Mouse (Mus musculus): Measurements from ENCODE around the gene Fam110c. TPM values are rescaled to one million over a fixed set of nuclear protein-coding genes. Genes with fewer than 3 reads are reported as not detected.

Gene Fam110c
- polyA plus RNA-seq, 1 experiment from 2014 or later = not detected

DNA sequence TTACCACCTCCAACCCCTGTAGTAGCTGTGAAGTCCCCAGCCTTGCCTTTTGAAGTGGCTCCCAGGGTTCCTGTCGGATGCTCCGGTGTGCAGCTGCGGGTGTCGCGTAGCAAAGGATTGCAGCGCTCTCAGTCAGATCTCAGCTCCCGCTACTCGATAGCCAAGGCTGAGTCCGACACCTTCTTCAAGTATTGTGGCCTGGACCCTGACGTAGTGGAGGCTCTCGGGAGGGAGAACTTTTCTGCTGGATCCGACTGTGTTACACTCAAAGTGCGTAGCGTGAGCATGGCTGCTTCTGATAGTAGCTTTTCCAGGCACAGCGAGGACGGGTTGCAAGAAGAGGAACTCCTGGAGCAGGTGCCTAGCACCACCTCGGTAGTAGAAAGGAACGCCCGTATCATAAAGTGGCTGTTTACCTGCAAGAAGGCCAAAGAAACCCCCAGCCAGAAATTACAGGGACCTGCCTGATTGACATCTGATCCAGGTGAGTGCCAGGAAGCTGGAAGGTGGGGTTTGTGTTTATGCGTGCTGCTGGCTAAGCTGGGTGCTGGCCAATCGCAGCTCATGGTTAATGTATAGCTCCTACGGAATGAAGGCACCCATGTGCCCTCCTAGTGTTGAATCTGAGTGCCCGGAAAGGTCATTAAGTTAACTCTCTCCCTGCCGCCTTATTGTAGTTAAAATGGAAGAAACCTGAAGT is 1.3 kb downstream of the Fam110c start:
- Histone ChIP-seq H3K9ac (replicated peaks; ENCODE audit: low read depth, low read length) (0 out of 2 replicates have a peak overlapping the region, but pooled peaks have one; percentile 21), H3K36me3 (ENCODE audit: control insufficient read depth, insufficient read depth, low read length) (no peaks in the 10 kb centered on the region), H3K4me3 (ENCODE audit: low read depth, low read length) (peak overlapping the region; percentile 34), H3K27me3 (ENCODE audit: control insufficient read depth, insufficient read depth, low read length) (peaks cover 30% of the 10 kb centered on the region), H3K27ac (ENCODE audit: low read depth, low read length) (no peak overlapping the region), H3K4me2 (ENCODE audit: low read depth, low read length) (peak overlapping the region; percentile 94), H3K9me3 (ENCODE audit: control insufficient read depth, low read length) (no peaks in the 10 kb centered on the region), H3K4me1 (ENCODE audit: control insufficient read depth, insufficient read depth, low read length) (peaks cover 8% of the 10 kb centered on the region; the same call in 1 of the 2 replicates)
- peak; percentile 54 for ATAC-seq (ENCODE audit: low read depth)
- 2% methylated on average over 24 of the region's 24 CpGs for WGBS

- H3K4me3 ChIP-seq (ENCODE audit: low read depth, low read length) = no peak overlapping the region
- H3K9me3 ChIP-seq (ENCODE audit: control insufficient read depth, low read length) = no peaks in the 10 kb centered on the region
- no peak overlapping the region for H3K4me2 ChIP-seq (ENCODE audit: low read depth, low read length)
- H3K27me3 ChIP-seq (ENCODE audit: control insufficient read depth, insufficient read depth, low read length) = peaks cover 29% of the 10 kb centered on the region
- no peak for ATAC-seq (ENCODE audit: low read depth)
- peaks cover 8% of the 10 kb centered on the region; the same call in 1 of the 2 replicates for H3K4me1 ChIP-seq (ENCODE audit: control insufficient read depth, insufficient read depth, low read length)
- no peak overlapping the region for H3K9ac ChIP-seq (replicated peaks; ENCODE audit: low read depth, low read length)
- WGBS = 83% methylated on average over 7 of the region's 7 CpGs
- H3K27ac ChIP-seq (ENCODE audit: low read depth, low read length) = no peak overlapping the region
- H3K36me3 ChIP-seq (ENCODE audit: control insufficient read depth, insufficient read depth, low read length) = no peaks in the 10 kb centered on the region
Measured at GRCm38 (mm10) chr12:31077020-31077419, 3.4 kb downstream of the Fam110c start.

GRCm38 (mm10) chr12:31078030-31078429 is 4.4 kb downstream of the Fam110c start:
- Histone ChIP-seq H3K4me2 (ENCODE audit: low read depth, low read length) (no peak overlapping the region), H3K4me1 (ENCODE audit: control insufficient read depth, insufficient read depth, low read length) (peaks cover 8% of the 10 kb centered on the region; the same call in 1 of the 2 replicates), H3K27me3 (ENCODE audit: control insufficient read depth, insufficient read depth, low read length) (peaks cover 22% of the 10 kb centered on the region), H3K27ac (ENCODE audit: low read depth, low read length) (no peak overlapping the region), H3K4me3 (ENCODE audit: low read depth, low read length) (no peak overlapping the region), H3K36me3 (ENCODE audit: control insufficient read depth, insufficient read depth, low read length) (no peaks in the 10 kb centered on the region), H3K9me3 (ENCODE audit: control insufficient read depth, low read length) (no peaks in the 10 kb centered on the region), H3K9ac (replicated peaks; ENCODE audit: low read depth, low read length) (no peak overlapping the region)
- 54% methylated on average over 4 of the region's 4 CpGs for WGBS
- ATAC-seq (ENCODE audit: low read depth) = no peak

DNA sequence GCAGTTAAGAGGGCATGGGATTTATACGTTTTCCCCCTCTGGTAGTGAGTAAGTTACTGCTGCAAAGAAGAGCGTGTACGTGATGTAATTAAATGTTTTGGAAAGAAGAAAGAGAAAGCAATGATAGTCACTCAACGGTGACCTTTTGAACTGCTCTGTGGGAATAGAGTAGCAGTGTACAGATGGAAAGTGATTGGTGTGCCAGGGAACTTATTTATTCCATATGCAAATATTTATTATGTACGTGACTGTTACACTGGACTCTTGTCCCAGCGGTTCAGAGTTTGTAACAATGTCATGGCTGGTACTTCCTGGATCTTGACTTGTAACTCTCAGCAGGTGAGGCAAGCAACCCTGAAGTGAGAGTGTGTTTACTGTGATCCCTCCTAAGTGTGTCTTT is 6.7 kb downstream of the Fam110c start:
- Histone ChIP-seq H3K27me3 (ENCODE audit: control insufficient read depth, insufficient read depth, low read length) (peaks cover 8% of the 10 kb centered on the region), H3K36me3 (ENCODE audit: control insufficient read depth, insufficient read depth, low read length) (no peaks in the 10 kb centered on the region), H3K9me3 (ENCODE audit: control insufficient read depth, low read length) (no peaks in the 10 kb centered on the region), H3K4me3 (ENCODE audit: low read depth, low read length) (no peak overlapping the region), H3K4me1 (ENCODE audit: control insufficient read depth, insufficient read depth, low read length) (no peaks in the 10 kb centered on the region), H3K9ac (replicated peaks; ENCODE audit: low read depth, low read length) (no peak overlapping the region), H3K27ac (ENCODE audit: low read depth, low read length) (no peak overlapping the region), H3K4me2 (ENCODE audit: low read depth, low read length) (no peak overlapping the region)
- ATAC-seq (ENCODE audit: low read depth) = no peak
- 68% methylated on average over 6 of the region's 6 CpGs for WGBS

DNA sequence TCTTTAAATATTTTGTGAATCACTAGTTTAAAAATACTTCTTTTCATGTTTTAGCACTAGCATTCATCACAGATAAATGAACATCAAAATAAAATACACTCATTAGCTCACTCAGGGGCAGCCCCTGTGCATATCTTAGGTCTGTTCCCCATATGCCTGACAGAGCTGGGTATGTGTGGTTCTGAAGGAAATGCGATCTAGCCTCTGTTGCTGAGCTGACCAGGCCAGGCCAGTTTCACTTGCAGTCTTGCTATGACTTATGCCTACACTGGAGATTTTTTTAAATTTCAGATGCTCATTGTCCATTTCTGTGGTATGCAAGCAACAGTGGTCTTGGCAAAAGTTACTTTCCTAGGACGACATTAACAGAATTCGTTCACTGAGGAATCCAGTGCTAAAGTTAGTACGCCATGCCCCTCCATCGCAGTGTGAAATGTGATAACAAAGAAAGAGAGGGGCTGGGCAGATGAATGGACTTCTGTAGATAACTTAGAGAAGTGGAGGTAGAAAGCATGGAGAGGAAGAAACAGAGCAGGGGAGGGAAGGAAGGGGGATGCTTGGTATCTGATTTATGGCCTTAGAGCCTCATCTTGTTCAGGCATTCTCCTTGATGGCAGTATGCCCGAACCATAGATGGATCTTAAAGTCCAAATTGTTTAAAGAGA is 7.4 kb downstream of the Fam110c start:
- no peak overlapping the region for H3K4me2 ChIP-seq (ENCODE audit: low read depth, low read length)
- H3K4me3 ChIP-seq (ENCODE audit: low read depth, low read length) = no peak overlapping the region
- H3K36me3 ChIP-seq (ENCODE audit: control insufficient read depth, insufficient read depth, low read length) = no peaks in the 10 kb centered on the region
- H3K4me1 ChIP-seq (ENCODE audit: control insufficient read depth, insufficient read depth, low read length) = no peaks in the 10 kb centered on the region
- no peak for ATAC-seq (ENCODE audit: low read depth)
- H3K9ac ChIP-seq (replicated peaks; ENCODE audit: low read depth, low read length) = no peak overlapping the region
- 87% methylated on average over 6 of the region's 6 CpGs for WGBS
- no peaks in the 10 kb centered on the region for H3K9me3 ChIP-seq (ENCODE audit: control insufficient read depth, low read length)
- H3K27me3 ChIP-seq (ENCODE audit: control insufficient read depth, insufficient read depth, low read length) = peaks cover 1% of the 10 kb centered on the region; the same call in 1 of the 2 replicates
- no peak overlapping the region for H3K27ac ChIP-seq (ENCODE audit: low read depth, low read length)

DNA sequence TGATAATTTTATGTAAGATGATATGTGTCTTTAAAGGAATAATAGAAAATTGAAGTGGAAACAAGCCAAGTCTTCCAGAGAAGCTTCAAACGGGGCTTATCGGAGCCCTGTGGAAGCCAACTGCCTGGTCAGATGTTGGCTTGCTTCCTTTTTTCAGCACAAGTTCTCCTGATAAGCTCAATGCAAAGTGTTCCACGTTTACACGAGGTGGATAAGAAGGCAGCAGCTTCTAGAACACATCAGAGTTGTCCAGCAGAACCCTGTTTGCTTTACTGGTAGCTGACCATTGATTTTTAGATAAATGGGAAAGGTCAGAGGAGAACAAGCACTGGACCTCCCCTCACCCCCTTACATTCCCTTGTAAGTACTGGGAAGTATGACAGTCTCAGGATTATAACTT is 9.3 kb downstream of the Fam110c start:
- no peaks in the 10 kb centered on the region for H3K4me1 ChIP-seq (ENCODE audit: control insufficient read depth, insufficient read depth, low read length)
- no peak overlapping the region for H3K27ac ChIP-seq (ENCODE audit: low read depth, low read length)
- H3K9ac ChIP-seq (replicated peaks; ENCODE audit: low read depth, low read length) = no peak overlapping the region
- ATAC-seq (ENCODE audit: low read depth) = no peak
- H3K9me3 ChIP-seq (ENCODE audit: control insufficient read depth, low read length) = no peaks in the 10 kb centered on the region
- H3K4me3 ChIP-seq (ENCODE audit: low read depth, low read length) = no peak overlapping the region
- no peak overlapping the region for H3K4me2 ChIP-seq (ENCODE audit: low read depth, low read length)
- no peaks in the 10 kb centered on the region for H3K27me3 ChIP-seq (ENCODE audit: control insufficient read depth, insufficient read depth, low read length)
- WGBS = 83% methylated on average over 4 of the region's 4 CpGs
- no peaks in the 10 kb centered on the region for H3K36me3 ChIP-seq (ENCODE audit: control insufficient read depth, insufficient read depth, low read length)

- no peaks in the 10 kb centered on the region for H3K4me1 ChIP-seq (ENCODE audit: control insufficient read depth, insufficient read depth, low read length)
- H3K36me3 ChIP-seq (ENCODE audit: control insufficient read depth, insufficient read depth, low read length) = no peaks in the 10 kb centered on the region
- 92% methylated on average over 4 of the region's 4 CpGs for WGBS
- H3K27ac ChIP-seq (ENCODE audit: low read depth, low read length) = no peak overlapping the region
- H3K4me2 ChIP-seq (ENCODE audit: low read depth, low read length) = no peak overlapping the region
- H3K4me3 ChIP-seq (ENCODE audit: low read depth, low read length) = no peak overlapping the region
- H3K9ac ChIP-seq (replicated peaks; ENCODE audit: low read depth, low read length) = no peak overlapping the region
- H3K27me3 ChIP-seq (ENCODE audit: control insufficient read depth, insufficient read depth, low read length) = no peaks in the 10 kb centered on the region
- no peaks in the 10 kb centered on the region for H3K9me3 ChIP-seq (ENCODE audit: control insufficient read depth, low read length)
- ATAC-seq (ENCODE audit: low read depth) = no peak
Measured at GRCm38 (mm10) chr12:31083407-31083806, 9.7 kb downstream of the Fam110c start.

DNA sequence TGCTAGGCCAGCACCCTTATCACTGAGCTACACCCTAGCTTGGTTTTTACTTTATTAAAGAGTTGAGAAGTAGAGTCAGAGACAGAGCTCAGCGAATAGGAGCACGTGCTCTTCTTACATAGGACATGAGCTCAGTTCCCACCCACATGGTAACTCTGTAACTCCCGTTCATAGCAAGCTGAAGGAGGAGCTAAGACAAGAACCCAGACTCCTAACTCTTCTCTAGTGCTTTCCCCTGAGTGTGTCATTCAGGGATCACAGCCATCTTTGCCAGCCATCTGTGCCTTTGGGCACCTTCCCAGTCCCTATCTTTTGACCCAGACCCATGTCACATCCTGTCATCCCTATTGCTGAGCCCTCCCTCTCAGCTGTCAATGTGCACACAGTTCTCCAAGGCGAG is 13.4 kb downstream of the Fam110c start:
- Histone ChIP-seq H3K9me3 (ENCODE audit: control insufficient read depth, low read length) (no peaks in the 10 kb centered on the region), H3K4me2 (ENCODE audit: low read depth, low read length) (no peak overlapping the region), H3K36me3 (ENCODE audit: control insufficient read depth, insufficient read depth, low read length) (no peaks in the 10 kb centered on the region), H3K4me3 (ENCODE audit: low read depth, low read length) (no peak overlapping the region), H3K4me1 (ENCODE audit: control insufficient read depth, insufficient read depth, low read length) (no peaks in the 10 kb centered on the region), H3K27ac (ENCODE audit: low read depth, low read length) (no peak overlapping the region), H3K9ac (replicated peaks; ENCODE audit: low read depth, low read length) (no peak overlapping the region), H3K27me3 (ENCODE audit: control insufficient read depth, insufficient read depth, low read length) (no peaks in the 10 kb centered on the region)
- 90% methylated on average over 4 of the region's 4 CpGs for WGBS
- no peak for ATAC-seq (ENCODE audit: low read depth)

DNA sequence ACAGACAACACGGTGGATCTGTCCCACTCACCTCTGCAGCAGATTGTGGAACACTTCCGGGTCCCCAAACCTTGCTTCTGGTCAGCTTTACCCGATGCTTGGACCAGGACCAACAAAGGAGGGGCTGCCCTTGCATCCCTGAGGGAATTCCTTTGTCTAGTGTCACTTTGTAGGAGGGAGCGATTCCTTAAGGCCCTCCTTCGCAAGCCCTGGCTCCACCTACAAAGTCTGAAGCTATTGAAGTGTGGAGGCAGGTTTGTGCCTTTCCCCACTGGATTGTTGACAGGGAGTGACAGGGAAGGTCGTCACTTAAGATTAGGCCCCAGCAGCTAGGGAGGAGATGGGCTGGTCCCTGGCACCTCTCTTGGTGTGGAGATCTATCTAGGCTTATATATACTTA is 16.7 kb downstream of the Fam110c start:
- WGBS = 36% methylated on average over 6 of the region's 6 CpGs
- no peak for ATAC-seq (ENCODE audit: low read depth)

More for the DNA sequence above, 16.7 kb downstream of the Fam110c start:
- Histone ChIP-seq H3K27me3 (ENCODE audit: control insufficient read depth, insufficient read depth, low read length) (no peaks in the 10 kb centered on the region), H3K9ac (replicated peaks; ENCODE audit: low read depth, low read length) (no peak overlapping the region), H3K4me1 (ENCODE audit: control insufficient read depth, insufficient read depth, low read length) (no peaks in the 10 kb centered on the region), H3K9me3 (ENCODE audit: control insufficient read depth, low read length) (no peaks in the 10 kb centered on the region), H3K36me3 (ENCODE audit: control insufficient read depth, insufficient read depth, low read length) (no peaks in the 10 kb centered on the region), H3K27ac (ENCODE audit: low read depth, low read length) (no peak overlapping the region), H3K4me3 (ENCODE audit: low read depth, low read length) (no peak overlapping the region), H3K4me2 (ENCODE audit: low read depth, low read length) (no peak overlapping the region)
